Mouse (Mus musculus): ENCODE data around the gene BC048562. TPM values are rescaled to one million over a fixed set of nuclear protein-coding genes. Genes with fewer than 3 reads are reported as not detected.

BC048562 gene
- total and polyA plus RNA-seq, 3 experiments, result not detected

- no peaks in the 10 kb centered on the region for H3K9me3 ChIP-seq (replicated peaks; ENCODE audit: insufficient read depth, low read length)
- no peak for DNase-seq (ENCODE audit: low read depth, low spot score)
- no peak overlapping the region; the same call in 1 of the 2 replicates for H3K9ac ChIP-seq (ENCODE audit: control insufficient read depth, low read depth, low read length, poor library complexity, severe bottlenecking)
- H3K79me2 ChIP-seq (ENCODE audit: control insufficient read depth, insufficient read depth, low read length, poor library complexity), result peaks cover 5% of the 10 kb centered on the region
- peak overlapping the region; percentile 37 for H3K27ac ChIP-seq (ENCODE audit: control insufficient read depth, low read depth, low read length)
- peaks cover 0 to 33% of the 10 kb centered on the region in 2 experiments; a peak in 2 of 4 replicates for H3K36me3 ChIP-seq (ENCODE audit: control insufficient read depth in 1 of 2, insufficient read depth in 2 of 2, low read length in 2 of 2)
- no peaks in the 10 kb centered on the region for H3K27me3 ChIP-seq (ENCODE audit: control insufficient read depth in 1 of 2, insufficient read depth in 2 of 2, low read length in 2 of 2)
- peaks cover 27 to 72% of the 10 kb centered on the region in 2 experiments for H3K4me1 ChIP-seq (ENCODE audit: control insufficient read depth in 1 of 2, insufficient read depth in 2 of 2, low read length in 2 of 2)
- H3K4me3 ChIP-seq (ENCODE audit: control insufficient read depth in 1 of 2, insufficient read depth in 1 of 2, low read depth in 2 of 2, low read length in 2 of 2), result peak overlapping the region in 1 of 2 experiments; percentile 3; a peak in 1 of 4 replicates
- TF ChIP-seq GATA1 (IDR thresholded peaks at IDR 0.05; ENCODE audit: low read depth, low read length) (peak; percentile 50; the same call in 1 of the 2 replicates), POLR2AphosphoS2 (IDR thresholded peaks at IDR 0.05; ENCODE audit: low read length) (no peak), MAFK (IDR thresholded peaks at IDR 0.05; ENCODE audit: borderline replicate concordance, low read depth, low read length) (no peak), MXI1 (IDR thresholded peaks at IDR 0.05; ENCODE audit: low read depth, low read length) (no peak), EP300 (IDR thresholded peaks at IDR 0.05; ENCODE audit: low read depth in 1 of 2, low read length in 2 of 2) (peak; percentile 33 to 40; a peak in 2 of 4 replicates), HCFC1 (IDR thresholded peaks at IDR 0.05; ENCODE audit: low read depth, low read length) (no peak; the same call in 1 of the 2 replicates), USF2 (IDR thresholded peaks at IDR 0.05; ENCODE audit: borderline replicate concordance in 1 of 2, insufficient read depth in 1 of 2, low read depth in 1 of 2, low read length in 2 of 2) (no peak), E2F4 (IDR thresholded peaks at IDR 0.05; ENCODE audit: borderline replicate concordance, low read depth, low read length) (no peak), TCF12 (IDR thresholded peaks at IDR 0.05; ENCODE audit: low read depth, low read length) (no peak), MYC (IDR thresholded peaks at IDR 0.05; ENCODE audit: low read depth, low read length) (0 out of 2 replicates have a peak, but pooled peaks have one; percentile 27), ZNF384 (IDR thresholded peaks at IDR 0.05; ENCODE audit: low read depth, low read length) (peak; percentile 93), ELF1 (IDR thresholded peaks at IDR 0.05; ENCODE audit: low read depth, low read length) (no peak), CTCF (IDR thresholded peaks at IDR 0.05 in 2 of 3, conservative IDR thresholded peaks at IDR 0.05 in 1 of 3; ENCODE audit: control insufficient read depth in 1 of 3, insufficient read depth in 1 of 3, low read depth in 2 of 3, low read length in 3 of 3, poor library complexity in 1 of 3, severe bottlenecking in 1 of 3) (no peak), TBP (IDR thresholded peaks at IDR 0.05; ENCODE audit: low read depth, low read length) (no peak), MEF2A (IDR thresholded peaks at IDR 0.05; ENCODE audit: extremely low read depth, insufficient replicate concordance, low read depth, low read length, poor library complexity, severe bottlenecking) (no peak), BHLHE40 (IDR thresholded peaks at IDR 0.05; ENCODE audit: borderline replicate concordance, low read depth, low read length) (no peak), USF1 (IDR thresholded peaks at IDR 0.05; ENCODE audit: low read depth, low read length) (no peak), UBTF (IDR thresholded peaks at IDR 0.05; ENCODE audit: borderline replicate concordance, insufficient read depth, low read depth, low read length) (no peak), NRF1 (IDR thresholded peaks at IDR 0.05; ENCODE audit: insufficient read depth, low read depth, low read length, poor library complexity, severe bottlenecking) (no peak), SMC3 (IDR thresholded peaks at IDR 0.05; ENCODE audit: low read depth, low read length) (no peak), NELFE (IDR thresholded peaks at IDR 0.05; ENCODE audit: low read depth, low read length) (no peak), MAX (IDR thresholded peaks at IDR 0.05; ENCODE audit: low read length) (no peak), POLR2AphosphoS5 (IDR thresholded peaks at IDR 0.05; ENCODE audit: borderline replicate concordance, low read depth, low read length) (no peak), GABPA (IDR thresholded peaks at IDR 0.05; ENCODE audit: low read depth, low read length) (no peak), JUND (IDR thresholded peaks at IDR 0.05; ENCODE audit: low read depth, low read length) (no peak), MAZ (IDR thresholded peaks at IDR 0.05; ENCODE audit: low read depth, low read length) (no peak), KAT2A (conservative IDR thresholded peaks at IDR 0.05; ENCODE audit: low read depth, low read length) (no peak), TAL1 (IDR thresholded peaks at IDR 0.05; ENCODE audit: low read length) (peak; percentile 25; the same call in 1 of the 2 replicates), CHD1 (IDR thresholded peaks at IDR 0.05; ENCODE audit: low read depth, low read length) (no peak), RAD21 (IDR thresholded peaks at IDR 0.05; ENCODE audit: low read depth, low read length) (no peak), CHD2 (IDR thresholded peaks at IDR 0.05; ENCODE audit: low read length) (no peak), POLR2A (IDR thresholded peaks at IDR 0.05; ENCODE audit: control insufficient read depth in 1 of 2, insufficient read depth in 1 of 2, low read depth in 1 of 2, low read length in 2 of 2, poor library complexity in 1 of 2) (no peak), ETS1 (IDR thresholded peaks at IDR 0.05; ENCODE audit: low read depth, low read length) (no peak), ZC3H11A (IDR thresholded peaks at IDR 0.05; ENCODE audit: low read depth, low read length) (no peak), RCOR1 (IDR thresholded peaks at IDR 0.05; ENCODE audit: low read depth, low read length) (peak; percentile 53), ZMIZ1 (IDR thresholded peaks at IDR 0.05; ENCODE audit: low read depth, low read length) (no peak), MYB (IDR thresholded peaks at IDR 0.05; ENCODE audit: low read depth, low read length) (no peak), ZKSCAN1 (IDR thresholded peaks at IDR 0.05; ENCODE audit: low read depth, low read length) (no peak; the same call in 1 of the 2 replicates)
Measured at GRCm38 (mm10) chr9:108454429-108454828, 18.1 kb downstream of the BC048562 start.
